In genomic region chr4:88462501-88462900, GRCm38 (mm10) we compare ENCODE assay signal across 24 mouse cellular contexts. TPM values are rescaled to one million over a fixed set of nuclear protein-coding genes. Genes with fewer than 3 reads are reported as not detected.
A peak's percentile ranks its signal among the peaks of the same experiment; 100 is the strongest.
DNase-seq lines count a peak whose midpoint lies in the region; ATAC-seq lines count a peak whose summit lies in the region.
"Had no signal": no experiment of that assay in that cellular context is flagged by ENCODE, and none has a peak within 500 bp of the region (broad histone marks: within the 10 kb centered on the region; RNA-seq: fewer than 3 reads in every experiment).

No protein-coding gene starts in this region.

- H3K27ac ChIP-seq in embryonic facial prominence, embryonic 14.5 days (replicated peaks; ENCODE audit: low read depth, low read length) = 0 out of 2 replicates have a peak overlapping the region, but pooled peaks have one; percentile 21
- no peak overlapping the region for H3K27ac ChIP-seq in embryonic facial prominence, embryonic 10.5 days (replicated peaks)
- H3K27ac ChIP-seq in hindbrain, embryonic 13.5 days = no peak overlapping the region
- H3K27ac ChIP-seq in forebrain, embryonic 15.5 days (replicated peaks) = no peak overlapping the region
- H3K27ac ChIP-seq: heart, embryonic 13.5 days; hindbrain, embryonic 15.5 days had no signal

- peaks cover 6% of the 10 kb centered on the region; the same call in 1 of the 2 replicates for H3K4me1 ChIP-seq in embryonic facial prominence, embryonic 14.5 days (ENCODE audit: control insufficient read depth, insufficient read depth, low read length)
- H3K4me1 ChIP-seq in embryonic facial prominence, embryonic 10.5 days = peaks cover 12% of the 10 kb centered on the region
- H3K4me1 ChIP-seq in hindbrain, embryonic 13.5 days (replicated peaks) = no peaks in the 10 kb centered on the region
- H3K4me1 ChIP-seq in forebrain, embryonic 15.5 days = no peaks in the 10 kb centered on the region
- H3K4me1 ChIP-seq: hindbrain, embryonic 15.5 days had no signal

- H3K9ac ChIP-seq in embryonic facial prominence, embryonic 14.5 days (ENCODE audit: low read depth, low read length) = no peak overlapping the region
- H3K9ac ChIP-seq in hindbrain, embryonic 13.5 days = no peak overlapping the region
- H3K9ac ChIP-seq in forebrain, embryonic 15.5 days (replicated peaks) = no peak overlapping the region
- H3K9ac ChIP-seq: embryonic facial prominence, embryonic 13.5 days; heart, embryonic 13.5 days; hindbrain, embryonic 15.5 days had no signal

- H3K4me2 ChIP-seq in embryonic facial prominence, embryonic 14.5 days (ENCODE audit: low read depth, low read length) = no peak overlapping the region
- no peak overlapping the region for H3K4me2 ChIP-seq in hindbrain, embryonic 13.5 days
- no peak overlapping the region for H3K4me2 ChIP-seq in forebrain, embryonic 15.5 days (replicated peaks)
- H3K4me2 ChIP-seq: heart, embryonic 13.5 days; hindbrain, embryonic 15.5 days had no signal

- H3K36me3 ChIP-seq in embryonic facial prominence, embryonic 14.5 days (ENCODE audit: control insufficient read depth, insufficient read depth, low read length) = no peaks in the 10 kb centered on the region
- no peaks in the 10 kb centered on the region for H3K36me3 ChIP-seq in embryonic facial prominence, embryonic 10.5 days (replicated peaks)
- H3K36me3 ChIP-seq in hindbrain, embryonic 13.5 days = no peaks in the 10 kb centered on the region
- H3K36me3 ChIP-seq in forebrain, embryonic 15.5 days = no peaks in the 10 kb centered on the region
- H3K36me3 ChIP-seq: embryonic facial prominence, embryonic 13.5 days; G1E; heart, embryonic 13.5 days; hindbrain, embryonic 15.5 days had no signal

- peak; percentile 59 for DNase-seq in embryonic facial prominence, embryonic 14.5 days (ENCODE audit: low spot score)
- DNase-seq in embryonic facial prominence, embryonic 10.5 days (ENCODE audit: low spot score) = no peak
- peak; percentile 55 for DNase-seq in Muller cell, postnatal 12 days (ENCODE audit: inconsistent ontology term)
- peak; percentile 71 for DNase-seq in adipocyte (ENCODE audit: low spot score)
- DNase-seq in layer of hippocampus, adult 11-12 months (ENCODE audit: low spot score) = no peak
- DNase-seq: adrenal gland, adult 8-10 months; adrenal gland, postnatal 25 days; cerebellum, adult 11-12 months; cerebellum, adult 9-10 months; cerebellum, postnatal 25 days; gastrocnemius, postnatal 25 days; heart, adult 18-20 months; heart, postnatal 14 days; heart, postnatal 4 days; kidney, adult 2 months had no signal

- H3K9me3 ChIP-seq in embryonic facial prominence, embryonic 14.5 days (ENCODE audit: control insufficient read depth, low read length) = no peaks in the 10 kb centered on the region
- H3K9me3 ChIP-seq in embryonic facial prominence, embryonic 10.5 days = no peaks in the 10 kb centered on the region
- no peaks in the 10 kb centered on the region for H3K9me3 ChIP-seq in hindbrain, embryonic 13.5 days
- no peaks in the 10 kb centered on the region for H3K9me3 ChIP-seq in forebrain, embryonic 15.5 days
- H3K9me3 ChIP-seq: embryonic facial prominence, embryonic 13.5 days; G1E; heart, embryonic 13.5 days; hindbrain, embryonic 15.5 days had no signal

- WGBS in embryonic facial prominence, embryonic 14.5 days = 68% methylated on average over 1 of the region's 1 CpGs
- 88% methylated on average over 1 of the region's 1 CpGs for WGBS in embryonic facial prominence, embryonic 10.5 days
- 97% methylated on average over 1 of the region's 1 CpGs for WGBS in hindbrain, embryonic 13.5 days
- 94% methylated on average over 1 of the region's 1 CpGs for WGBS in forebrain, embryonic 15.5 days

- H3K27me3 ChIP-seq in embryonic facial prominence, embryonic 14.5 days (replicated peaks; ENCODE audit: control insufficient read depth, insufficient read depth, low read length) = no peaks in the 10 kb centered on the region
- H3K27me3 ChIP-seq in embryonic facial prominence, embryonic 10.5 days (replicated peaks; ENCODE audit: low read depth, poor library complexity, severe bottlenecking) = no peaks in the 10 kb centered on the region
- H3K27me3 ChIP-seq in hindbrain, embryonic 13.5 days = no peaks in the 10 kb centered on the region
- no peaks in the 10 kb centered on the region for H3K27me3 ChIP-seq in forebrain, embryonic 15.5 days
- H3K27me3 ChIP-seq: CH12.LX; embryonic facial prominence, embryonic 13.5 days; heart, embryonic 13.5 days; hindbrain, embryonic 15.5 days had no signal

- ATAC-seq in embryonic facial prominence, embryonic 14.5 days (ENCODE audit: low read depth) = 0 out of 2 replicates have a peak, but pooled peaks have one; percentile 55
- no peak for ATAC-seq in hindbrain, embryonic 13.5 days (ENCODE audit: low FRiP score)
- ATAC-seq in forebrain, embryonic 15.5 days (replicated peaks) = no peak
- ATAC-seq: forebrain, embryonic 14.5 days; intestine, postnatal 0 days had no signal

- H3K4me3 ChIP-seq in embryonic facial prominence, embryonic 14.5 days (ENCODE audit: low read depth, low read length) = no peak overlapping the region
- no peak overlapping the region for H3K4me3 ChIP-seq in embryonic facial prominence, embryonic 10.5 days
- H3K4me3 ChIP-seq in hindbrain, embryonic 13.5 days = no peak overlapping the region
- no peak overlapping the region for H3K4me3 ChIP-seq in forebrain, embryonic 15.5 days
- H3K4me3 ChIP-seq: embryonic facial prominence, embryonic 13.5 days; heart, embryonic 13.5 days; hindbrain, embryonic 15.5 days had no signal

RNA-seq across cellular contexts. Expression of gene Hacd4, which starts 23.8 kb away (rescaled TPM):
- 11.8 and 12.6 TPM in 2 replicates for polyA plus RNA-seq in embryonic facial prominence, embryonic 14.5 days (2014; fragmentation: Nextera tagmentation; extraction: Ambion mirVana)
- polyA plus RNA-seq in embryonic facial prominence, embryonic 10.5 days (2016; fragmentation: Nextera tagmentation; extraction: Ambion mirVana) = 3.5 and 3.7 TPM in 2 replicates
- polyA plus RNA-seq in hindbrain, embryonic 13.5 days (2015; fragmentation: Nextera tagmentation; extraction: Ambion mirVana) = 3.8 and 4.4 TPM in 2 replicates
- polyA plus RNA-seq in forebrain, embryonic 15.5 days (2015; fragmentation: Nextera tagmentation; extraction: Ambion mirVana) = 2.6 and 3.5 TPM in 2 replicates
- polyA plus RNA-seq: G1E had no signal

Comparison
In these comparisons a context has a peak if more than half of its experiments do, and no peak if none do; other contexts are left out.
1. DNase-seq: peak in embryonic facial prominence, embryonic 14.5 days (single experiment), Muller cell, postnatal 12 days (single experiment) and adipocyte (single experiment); none in embryonic facial prominence, embryonic 10.5 days (single experiment) and layer of hippocampus, adult 11-12 months (single experiment).